Mouse (Mus musculus): Measurements from ENCODE around the gene Gm16405.
"Not testable (repeated sequence)": the region's sequence is repeated elsewhere in the genome, so short reads cannot be mapped to it uniquely, and the experiment has no call there.

The Gm16405 gene

GRCm38 (mm10) chrX:54530908-54531307 lies at the start of gene Gm16405:
Gene Gm16405 (plus strand): TSS chrX:54531208.
- DNase-seq: not testable (repeated sequence)

Data from heart, adult 11 months (tissue).